Mouse (Mus musculus) neural tube, embryonic 13.5 days (tissue): ENCODE data around the gene Nav2. TPM values are rescaled to one million over a fixed set of nuclear protein-coding genes. Genes with fewer than 3 reads are reported as not detected.

ENCODE experiments used
- ATAC-seq: fragments of 200-750 bp; cut with Nextera tagmentation; 2 replicates; pipeline ENCODE4 v1.8.0; 2017; ENCODE audit warnings: low read depth, mild to moderate bottlenecking, moderate TSS enrichment, moderate library complexity
- H3K27ac ChIP-seq: fragments of 300-500 bp; sonication (generic); replicated peaks from 2 replicates; pipeline ENCODE4 v1.5.1; 2015; ENCODE audit warnings: moderate library complexity, mild to moderate bottlenecking, inconsistent platforms
- H3K27me3 ChIP-seq: fragments of 300-500 bp; sonication (generic); 2 replicates; pipeline ENCODE4 v1.6.1; 2015; ENCODE audit warnings: mild to moderate bottlenecking, inconsistent platforms
- H3K36me3 ChIP-seq: fragments of 300-500 bp; sonication (generic); 2 replicates; pipeline ENCODE4 v1.6.1; 2015; ENCODE audit warnings: mild to moderate bottlenecking, inconsistent platforms
- H3K4me1 ChIP-seq: fragments of 300-500 bp; sonication (generic); replicated peaks from 2 replicates; pipeline ENCODE4 v1.6.1; 2015; ENCODE audit warnings: inconsistent platforms
- H3K4me2 ChIP-seq: fragments of 300-500 bp; sonication (generic); 2 replicates; pipeline ENCODE4 v1.6.1; 2015; ENCODE audit warnings: inconsistent platforms, mild to moderate bottlenecking, moderate library complexity
- H3K4me3 ChIP-seq: fragments of 300-500 bp; sonication (generic); 2 replicates; pipeline ENCODE4 v1.5.1; 2015; ENCODE audit warnings: mild to moderate bottlenecking, inconsistent platforms
- H3K9ac ChIP-seq: fragments of 300-500 bp; sonication (generic); 2 replicates; pipeline ENCODE4 v1.6.1; 2015; ENCODE audit warnings: moderate library complexity, mild to moderate bottlenecking, inconsistent platforms
- H3K9me3 ChIP-seq: fragments of 300-500 bp; sonication (generic); 2 replicates; pipeline ENCODE4 v1.6.1; 2016; ENCODE audit warnings: inconsistent platforms
- WGBS: fragments of 180-500 bp; shearing (Covaris S2); methylation state at CpG from one replicate; pipeline ENCODE4 v1.1.7; 2015; 5-methylcytosine and 5-hydroxymethylcytosine counted together
- polyA plus RNA-seq: library from polyadenylated mRNA; unstranded; fragments of >200 nt; fragmentation: Nextera tagmentation; extraction: Ambion mirVana; gene quantifications from 2 replicates; pipeline ENCODE4 v1.2.1, GENCODE M21; 2015

Gene Nav2
- polyA plus RNA-seq, 1 experiment from 2014 or later, result 19.6 TPM

DNA sequence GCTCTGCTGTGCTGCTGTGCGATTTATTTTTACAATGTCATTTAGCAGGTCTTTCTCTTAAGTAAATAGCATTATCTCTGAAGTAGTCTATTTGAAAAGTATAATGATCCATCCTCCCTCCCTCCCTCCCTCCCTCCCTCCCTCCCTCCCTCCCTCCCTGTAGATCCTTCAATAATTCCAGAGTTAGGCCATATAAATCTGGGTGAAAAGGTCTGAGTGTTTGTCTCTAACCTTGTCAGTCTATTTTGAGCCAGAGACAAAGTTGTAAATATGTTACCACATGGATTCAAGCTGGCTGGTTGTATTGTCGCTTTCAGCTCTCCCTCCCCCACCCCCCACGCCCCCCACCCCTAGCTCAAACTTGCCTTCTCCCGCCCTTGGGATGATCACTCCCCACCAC lies 619.4 kb downstream of the Nav2 start:
- no peak overlapping the region for H3K4me3 ChIP-seq
- H3K4me1 ChIP-seq, result peaks cover 17% of the 10 kb centered on the region
- H3K27me3 ChIP-seq, result no peaks in the 10 kb centered on the region
- H3K36me3 ChIP-seq, result no peaks in the 10 kb centered on the region
- 5% methylated on average over 4 of the region's 4 CpGs for WGBS
- H3K4me2 ChIP-seq, result no peak overlapping the region
- no peak overlapping the region for H3K9ac ChIP-seq
- H3K27ac ChIP-seq, result no peak overlapping the region
- no peaks in the 10 kb centered on the region for H3K9me3 ChIP-seq
- no peak for ATAC-seq

GRCm38 (mm10) chr7:49529498-49529897 lies 621.0 kb downstream of the Nav2 start:
- H3K27ac ChIP-seq, result no peak overlapping the region
- no peak overlapping the region for H3K4me2 ChIP-seq
- no peak for ATAC-seq
- H3K36me3 ChIP-seq, result no peaks in the 10 kb centered on the region
- no peaks in the 10 kb centered on the region for H3K9me3 ChIP-seq
- H3K27me3 ChIP-seq, result no peaks in the 10 kb centered on the region
- no peak overlapping the region for H3K9ac ChIP-seq
- H3K4me1 ChIP-seq, result peaks cover 6% of the 10 kb centered on the region
- no peak overlapping the region for H3K4me3 ChIP-seq
- 85% methylated on average over 2 of the region's 2 CpGs for WGBS

- Histone ChIP-seq H3K9me3 (no peaks in the 10 kb centered on the region), H3K4me2 (no peak overlapping the region), H3K9ac (no peak overlapping the region), H3K4me3 (no peak overlapping the region), H3K36me3 (no peaks in the 10 kb centered on the region), H3K4me1 (no peaks in the 10 kb centered on the region; the same call in 1 of the 2 replicates), H3K27me3 (no peaks in the 10 kb centered on the region), H3K27ac (no peak overlapping the region)
- WGBS, result 84% methylated on average over 8 of the region's 8 CpGs
- no peak for ATAC-seq
Observed at GRCm38 (mm10) chr7:49533571-49533970, 625.1 kb downstream of the Nav2 start.

DNA sequence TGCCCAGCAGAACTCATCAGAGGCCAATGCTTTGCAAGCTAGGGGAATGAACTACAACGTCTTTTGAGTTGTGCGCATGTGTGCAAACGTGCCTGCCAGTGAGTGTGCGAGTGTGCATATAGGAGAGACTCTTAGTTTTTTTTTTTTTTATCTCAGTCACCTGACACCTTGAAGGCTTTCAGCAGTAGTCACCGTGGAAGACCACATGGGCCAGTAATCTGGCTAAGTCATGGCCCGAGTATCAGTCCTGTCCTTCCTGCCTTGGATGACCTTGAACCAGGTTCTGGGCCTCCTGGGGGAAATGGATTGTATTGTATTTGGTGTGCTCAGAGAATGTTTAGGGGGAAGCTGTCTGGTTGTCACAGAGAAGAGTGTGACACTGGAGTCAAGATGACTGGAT lies 625.7 kb downstream of the Nav2 start:
- Histone ChIP-seq H3K27ac (no peak overlapping the region), H3K9me3 (no peaks in the 10 kb centered on the region), H3K9ac (no peak overlapping the region), H3K27me3 (no peaks in the 10 kb centered on the region), H3K4me1 (no peaks in the 10 kb centered on the region; the same call in 1 of the 2 replicates), H3K36me3 (no peaks in the 10 kb centered on the region), H3K4me3 (no peak overlapping the region), H3K4me2 (no peak overlapping the region)
- 93% methylated on average over 6 of the region's 6 CpGs for WGBS
- no peak for ATAC-seq

GRCm38 (mm10) chr7:49538360-49538759 lies 629.8 kb downstream of the Nav2 start:
- no peaks in the 10 kb centered on the region for H3K9me3 ChIP-seq
- H3K4me2 ChIP-seq, result no peak overlapping the region
- peaks cover 10% of the 10 kb centered on the region; the same call in 1 of the 2 replicates for H3K4me1 ChIP-seq
- WGBS, result 82% methylated on average over 5 of the region's 5 CpGs
- H3K4me3 ChIP-seq, result no peak overlapping the region
- H3K27me3 ChIP-seq, result no peaks in the 10 kb centered on the region
- H3K36me3 ChIP-seq, result no peaks in the 10 kb centered on the region
- H3K9ac ChIP-seq, result no peak overlapping the region
- no peak for ATAC-seq
- H3K27ac ChIP-seq, result no peak overlapping the region

DNA sequence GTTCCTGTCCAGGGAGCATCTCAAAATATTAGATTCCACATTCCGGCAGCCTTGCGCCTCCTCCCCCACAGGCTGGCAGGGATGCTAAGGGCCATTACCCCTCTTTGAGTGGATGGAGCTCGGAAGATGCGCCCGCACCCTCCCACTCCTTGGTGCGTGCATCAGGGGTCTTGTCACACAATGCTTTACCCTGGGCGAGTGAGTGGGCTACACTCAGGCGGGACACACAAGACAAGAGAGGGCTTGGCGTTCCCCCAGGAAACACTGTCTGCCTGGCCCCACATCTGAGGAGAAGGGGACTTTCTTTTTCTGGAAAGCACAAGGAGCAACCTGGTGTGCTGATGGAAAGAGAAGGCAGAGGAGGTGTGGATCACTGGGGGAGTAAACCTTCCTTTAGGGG lies 631.7 kb downstream of the Nav2 start:
- no peaks in the 10 kb centered on the region for H3K9me3 ChIP-seq
- peak; percentile 44; the same call in 1 of the 2 replicates for ATAC-seq
- H3K4me1 ChIP-seq, result peaks cover 22% of the 10 kb centered on the region
- H3K4me2 ChIP-seq, result no peak overlapping the region
- 64% methylated on average over 9 of the region's 9 CpGs for WGBS
- peak overlapping the region; percentile 26; the same call in 1 of the 2 replicates for H3K9ac ChIP-seq
- no peak overlapping the region for H3K4me3 ChIP-seq
- H3K27me3 ChIP-seq, result no peaks in the 10 kb centered on the region
- H3K27ac ChIP-seq, result 0 out of 2 replicates have a peak overlapping the region, but pooled peaks have one; percentile 23
- H3K36me3 ChIP-seq, result no peaks in the 10 kb centered on the region

DNA sequence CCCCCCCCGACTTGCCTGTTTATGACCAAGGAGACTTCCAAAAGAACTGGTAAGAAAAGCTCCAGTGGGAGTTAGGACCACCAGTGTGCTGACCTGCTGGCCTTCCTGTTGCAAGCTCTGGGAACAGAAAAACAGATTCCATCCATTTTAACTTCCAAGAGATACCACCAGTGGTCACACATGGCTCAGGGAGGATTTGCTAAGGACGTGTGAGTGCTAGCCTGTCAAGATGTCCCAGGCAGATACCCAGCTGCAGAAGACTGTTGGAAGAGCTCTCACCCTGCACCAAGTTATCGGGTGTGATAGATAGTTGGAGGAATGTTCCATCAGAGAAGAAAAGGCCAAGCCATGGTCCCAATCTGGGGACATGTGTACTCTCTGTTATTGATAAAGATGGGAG lies 633.6 kb downstream of the Nav2 start:
- peaks cover 23% of the 10 kb centered on the region for H3K4me1 ChIP-seq
- peaks cover 7% of the 10 kb centered on the region; the same call in 1 of the 2 replicates for H3K36me3 ChIP-seq
- no peaks in the 10 kb centered on the region for H3K9me3 ChIP-seq
- H3K9ac ChIP-seq, result no peak overlapping the region
- 79% methylated on average over 3 of the region's 3 CpGs for WGBS
- ATAC-seq, result no peak
- no peaks in the 10 kb centered on the region for H3K27me3 ChIP-seq
- no peak overlapping the region for H3K4me3 ChIP-seq
- H3K4me2 ChIP-seq, result no peak overlapping the region
- H3K27ac ChIP-seq, result no peak overlapping the region

- H3K36me3 ChIP-seq, result peaks cover 28% of the 10 kb centered on the region
- H3K9ac ChIP-seq, result no peak overlapping the region
- WGBS, result 28% methylated on average over 11 of the region's 11 CpGs
- H3K4me1 ChIP-seq, result peaks cover 22% of the 10 kb centered on the region
- no peak for ATAC-seq
- H3K27me3 ChIP-seq, result no peaks in the 10 kb centered on the region
- no peak overlapping the region for H3K4me2 ChIP-seq
- no peak overlapping the region for H3K4me3 ChIP-seq
- no peaks in the 10 kb centered on the region for H3K9me3 ChIP-seq
- 0 out of 2 replicates have a peak overlapping the region, but pooled peaks have one; percentile 23 for H3K27ac ChIP-seq
Observed at GRCm38 (mm10) chr7:49544775-49545705, 636.5 kb downstream of the Nav2 start.

- Histone ChIP-seq H3K36me3 (peaks cover 28% of the 10 kb centered on the region), H3K4me1 (peaks cover 15% of the 10 kb centered on the region), H3K27ac (no peak overlapping the region), H3K27me3 (no peaks in the 10 kb centered on the region), H3K9ac (no peak overlapping the region), H3K4me2 (no peak overlapping the region), H3K4me3 (no peak overlapping the region), H3K9me3 (no peaks in the 10 kb centered on the region)
- ATAC-seq, result no peak
- WGBS, result 82% methylated on average over 15 of the region's 15 CpGs
Observed at GRCm38 (mm10) chr7:49545706-49546097, 637.2 kb downstream of the Nav2 start.

- H3K36me3 ChIP-seq, result peaks cover 45% of the 10 kb centered on the region
- H3K27ac ChIP-seq, result no peak overlapping the region
- H3K4me1 ChIP-seq, result peaks cover 22% of the 10 kb centered on the region
- 91% methylated on average over 11 of the region's 11 CpGs for WGBS
- H3K9ac ChIP-seq, result no peak overlapping the region
- ATAC-seq, result no peak
- H3K4me3 ChIP-seq, result no peak overlapping the region
- no peaks in the 10 kb centered on the region for H3K27me3 ChIP-seq
- no peak overlapping the region for H3K4me2 ChIP-seq
- no peaks in the 10 kb centered on the region for H3K9me3 ChIP-seq
Observed at GRCm38 (mm10) chr7:49548397-49548796, 639.9 kb downstream of the Nav2 start.

DNA sequence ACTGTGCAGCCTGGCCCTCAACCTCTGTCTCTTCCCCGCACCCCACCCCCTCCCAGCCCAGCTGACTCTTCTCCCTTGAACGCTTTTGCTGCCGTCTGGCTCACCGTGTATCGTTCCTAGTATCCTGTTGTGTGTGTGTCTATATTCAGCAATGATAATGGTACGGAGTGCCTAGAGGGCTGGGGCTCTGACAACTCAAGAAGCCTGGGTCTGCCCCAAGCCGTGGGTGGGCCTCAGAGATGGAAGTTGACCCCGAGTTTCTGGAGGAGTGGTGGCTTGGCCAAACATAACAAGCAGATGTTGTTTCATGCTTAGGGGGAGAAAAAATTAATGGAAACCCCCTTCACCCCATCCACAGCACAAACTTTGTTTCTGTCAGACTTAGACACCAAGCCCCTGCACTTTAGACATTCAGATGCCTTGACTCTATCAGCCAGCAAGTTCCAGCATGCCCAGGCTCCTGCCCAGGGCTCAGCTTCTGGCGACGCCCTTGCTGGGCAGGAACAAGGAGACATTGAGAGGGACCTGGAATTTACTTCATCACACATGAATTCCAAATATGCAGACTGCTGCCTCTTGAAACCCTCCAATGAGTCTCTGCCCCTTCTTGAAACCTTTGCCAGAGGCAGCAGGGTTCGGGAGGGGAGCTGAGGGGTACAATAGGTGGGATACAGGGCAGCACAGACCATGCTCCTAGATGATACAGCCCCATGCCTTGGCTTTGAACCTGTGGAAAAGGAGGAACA lies 644.9 kb downstream of the Nav2 start:
- Histone ChIP-seq H3K4me3 (no peak overlapping the region), H3K9ac (no peak overlapping the region), H3K9me3 (no peaks in the 10 kb centered on the region), H3K4me2 (no peak overlapping the region), H3K27ac (no peak overlapping the region), H3K36me3 (peaks cover 33% of the 10 kb centered on the region), H3K27me3 (no peaks in the 10 kb centered on the region), H3K4me1 (peaks cover 12% of the 10 kb centered on the region)
- WGBS, result 61% methylated on average over 11 of the region's 11 CpGs
- ATAC-seq, result no peak

DNA sequence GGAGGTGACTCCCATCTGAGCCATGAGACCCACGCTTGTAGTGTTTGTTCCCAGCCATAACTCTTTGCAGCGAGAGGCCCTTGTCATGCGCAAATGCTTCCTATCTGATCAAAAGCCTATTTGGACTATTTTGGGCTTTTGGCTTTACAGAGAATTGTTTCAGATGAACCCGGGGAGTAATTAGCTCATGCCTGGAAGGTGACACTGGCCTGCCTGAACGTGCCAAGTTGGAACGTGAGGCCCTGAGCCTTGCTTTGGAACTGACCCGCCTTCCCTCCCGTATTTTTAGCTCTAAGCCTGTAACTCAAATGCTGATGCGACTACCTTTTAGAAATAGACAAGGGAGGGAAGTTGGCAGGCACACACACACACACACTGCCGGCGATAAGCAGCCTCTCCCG lies 649.7 kb downstream of the Nav2 start:
- Histone ChIP-seq H3K36me3 (0 out of 2 replicates have a peak, but pooled peaks cover 28% of the 10 kb centered on the region), H3K4me3 (no peak overlapping the region), H3K9me3 (no peaks in the 10 kb centered on the region), H3K9ac (no peak overlapping the region), H3K27me3 (no peaks in the 10 kb centered on the region), H3K27ac (no peak overlapping the region), H3K4me2 (no peak overlapping the region), H3K4me1 (peaks cover 13% of the 10 kb centered on the region)
- no peak for ATAC-seq
- WGBS, result 85% methylated on average over 12 of the region's 12 CpGs
